Mouse (Mus musculus): Measurements from ENCODE around the gene Mpeg1.

DNA sequence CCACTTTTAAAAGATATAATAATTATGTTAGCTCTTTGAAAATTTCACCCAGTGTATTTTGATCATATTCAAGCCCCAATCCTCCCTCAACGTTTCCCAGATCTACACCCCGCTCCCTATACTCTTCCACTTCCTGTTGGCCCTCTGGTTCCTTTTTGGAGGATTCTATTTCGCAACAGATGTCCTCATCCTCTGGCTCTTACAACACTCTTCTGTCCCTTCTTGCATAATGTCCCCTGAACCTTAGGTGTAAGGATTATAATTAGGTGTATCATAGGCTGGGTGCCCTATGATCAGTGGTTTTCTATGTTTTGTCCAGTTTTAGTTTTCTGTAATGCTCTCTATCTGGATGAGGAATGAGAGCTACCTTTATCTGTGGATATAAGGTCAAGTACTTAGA, 15.6 kb upstream of the Mpeg1 start:
- TF ChIP-seq UBTF (IDR thresholded peaks at IDR 0.05; ENCODE audit: low read depth, low read length) (no peak), HCFC1 (IDR thresholded peaks at IDR 0.05; ENCODE audit: low read depth, low read length) (no peak), NELFE (IDR thresholded peaks at IDR 0.05; ENCODE audit: low read depth, low read length) (no peak), POLR2A (IDR thresholded peaks at IDR 0.05; ENCODE audit: low read depth, low read length) (no peak), ZKSCAN1 (IDR thresholded peaks at IDR 0.05; ENCODE audit: borderline replicate concordance, low read depth, low read length) (no peak)
